Mouse (Mus musculus): ENCODE measurements around the gene 4933434E20Rik. TPM values are rescaled to one million over a fixed set of nuclear protein-coding genes. Genes with fewer than 3 reads are reported as not detected.

The 4933434E20Rik gene
- total and polyA plus RNA-seq, 3 experiments, result 161 to 227 (median 184) TPM

GRCm38 (mm10) chr3:90079763-90080497, 28.5 kb downstream of the 4933434E20Rik start:
- Histone ChIP-seq H3K9ac (ENCODE audit: control insufficient read depth, low read depth, low read length, poor library complexity, severe bottlenecking) (peak overlapping the region; percentile 78), H3K27ac (ENCODE audit: control insufficient read depth, low read depth, low read length) (peak overlapping the region; percentile 92), H3K27me3 (ENCODE audit: control insufficient read depth in 1 of 2, insufficient read depth in 2 of 2, low read length in 2 of 2) (no peaks in the 10 kb centered on the region), H3K9me3 (replicated peaks; ENCODE audit: insufficient read depth, low read length) (no peaks in the 10 kb centered on the region), H3K36me3 (ENCODE audit: control insufficient read depth in 1 of 2, insufficient read depth in 2 of 2, low read length in 2 of 2) (peaks cover 0 to 38% of the 10 kb centered on the region in 2 experiments; a peak in 2 of 4 replicates), H3K4me1 (ENCODE audit: control insufficient read depth in 1 of 2, insufficient read depth in 2 of 2, low read length in 2 of 2) (peaks cover 21 to 41% of the 10 kb centered on the region in 2 experiments), H3K4me3 (ENCODE audit: control insufficient read depth in 1 of 2, insufficient read depth in 1 of 2, low read depth in 2 of 2, low read length in 2 of 2) (peak overlapping the region; percentile 67 to 71), H3K79me2 (ENCODE audit: control insufficient read depth, insufficient read depth, low read length, poor library complexity) (peaks cover 46% of the 10 kb centered on the region)
- peak; percentile 93 for DNase-seq (ENCODE audit: low read depth, low spot score)
- TF ChIP-seq TBP (IDR thresholded peaks at IDR 0.05; ENCODE audit: low read depth, low read length) (peak; percentile 28), ZC3H11A (IDR thresholded peaks at IDR 0.05; ENCODE audit: low read depth, low read length) (no peak), CHD1 (IDR thresholded peaks at IDR 0.05; ENCODE audit: low read depth, low read length) (0 out of 2 replicates have a peak, but pooled peaks have one; percentile 13), TAL1 (IDR thresholded peaks at IDR 0.05; ENCODE audit: low read length) (no peak), MXI1 (IDR thresholded peaks at IDR 0.05; ENCODE audit: low read depth, low read length) (0 out of 2 replicates have a peak, but pooled peaks have one; percentile 9), NELFE (IDR thresholded peaks at IDR 0.05; ENCODE audit: low read depth, low read length) (peak; percentile 91), NRF1 (IDR thresholded peaks at IDR 0.05; ENCODE audit: insufficient read depth, low read depth, low read length, poor library complexity, severe bottlenecking) (no peak), RAD21 (IDR thresholded peaks at IDR 0.05; ENCODE audit: low read depth, low read length) (no peak), HCFC1 (IDR thresholded peaks at IDR 0.05; ENCODE audit: low read depth, low read length) (peak; percentile 24), EP300 (IDR thresholded peaks at IDR 0.05; ENCODE audit: low read depth in 1 of 2, low read length in 2 of 2) (peak; percentile 51 to 54; a peak in 2 of 4 replicates), ZMIZ1 (IDR thresholded peaks at IDR 0.05; ENCODE audit: low read depth, low read length) (peak; percentile 65; the same call in 1 of the 2 replicates), CTCF (IDR thresholded peaks at IDR 0.05 in 2 of 3, conservative IDR thresholded peaks at IDR 0.05 in 1 of 3; ENCODE audit: control insufficient read depth in 1 of 3, insufficient read depth in 1 of 3, low read depth in 2 of 3, low read length in 3 of 3, poor library complexity in 1 of 3, severe bottlenecking in 1 of 3) (no peak), POLR2A (IDR thresholded peaks at IDR 0.05; ENCODE audit: control insufficient read depth in 1 of 2, insufficient read depth in 1 of 2, low read depth in 1 of 2, low read length in 2 of 2, poor library complexity in 1 of 2) (peak; percentile 32 to 88; a peak in 3 of 4 replicates), GATA1 (IDR thresholded peaks at IDR 0.05; ENCODE audit: low read depth, low read length) (no peak), SMC3 (IDR thresholded peaks at IDR 0.05; ENCODE audit: low read depth, low read length) (no peak), RCOR1 (IDR thresholded peaks at IDR 0.05; ENCODE audit: low read depth, low read length) (0 out of 2 replicates have a peak, but pooled peaks have one; percentile 50), ETS1 (IDR thresholded peaks at IDR 0.05; ENCODE audit: low read depth, low read length) (peak; percentile 61), POLR2AphosphoS5 (IDR thresholded peaks at IDR 0.05; ENCODE audit: borderline replicate concordance, low read depth, low read length) (no peak), MAX (IDR thresholded peaks at IDR 0.05; ENCODE audit: low read length) (peak; percentile 54; the same call in 1 of the 2 replicates), ZNF384 (IDR thresholded peaks at IDR 0.05; ENCODE audit: low read depth, low read length) (no peak), CHD2 (IDR thresholded peaks at IDR 0.05; ENCODE audit: low read length) (no peak), MYC (IDR thresholded peaks at IDR 0.05; ENCODE audit: low read depth, low read length) (peak; percentile 44; the same call in 1 of the 2 replicates), GABPA (IDR thresholded peaks at IDR 0.05; ENCODE audit: low read depth, low read length) (no peak), USF2 (IDR thresholded peaks at IDR 0.05; ENCODE audit: borderline replicate concordance in 1 of 2, insufficient read depth in 1 of 2, low read depth in 1 of 2, low read length in 2 of 2) (no peak), MEF2A (IDR thresholded peaks at IDR 0.05; ENCODE audit: extremely low read depth, insufficient replicate concordance, low read depth, low read length, poor library complexity, severe bottlenecking) (no peak), MYB (IDR thresholded peaks at IDR 0.05; ENCODE audit: low read depth, low read length) (0 out of 2 replicates have a peak, but pooled peaks have one; percentile 21), TCF12 (IDR thresholded peaks at IDR 0.05; ENCODE audit: low read depth, low read length) (no peak), JUND (IDR thresholded peaks at IDR 0.05; ENCODE audit: low read depth, low read length) (no peak), MAFK (IDR thresholded peaks at IDR 0.05; ENCODE audit: borderline replicate concordance, low read depth, low read length) (no peak), SIN3A (IDR thresholded peaks at IDR 0.05; ENCODE audit: low read length) (peak; percentile 56), KAT2A (conservative IDR thresholded peaks at IDR 0.05; ENCODE audit: low read depth, low read length) (no peak), MAZ (IDR thresholded peaks at IDR 0.05; ENCODE audit: low read depth, low read length) (peak; percentile 98), ELF1 (IDR thresholded peaks at IDR 0.05; ENCODE audit: low read depth, low read length) (peak; percentile 63), ZKSCAN1 (IDR thresholded peaks at IDR 0.05; ENCODE audit: low read depth, low read length) (no peak), BHLHE40 (IDR thresholded peaks at IDR 0.05; ENCODE audit: borderline replicate concordance, low read depth, low read length) (peak; percentile 49; the same call in 1 of the 2 replicates)

All from MEL (cell line).